Mouse (Mus musculus) layer of hippocampus, adult 6 months (tissue): Measurements from ENCODE around the gene Surf4. TPM values are rescaled to one million over a fixed set of nuclear protein-coding genes. Genes with fewer than 3 reads are reported as not detected.

ENCODE experiments used
- long read RNA-seq, 2 experiments: library from polyadenylated mRNA; unstranded; transcript quantifications; one replicate each; pipeline ENCODE4 v2.0.0; 2019 to 2020
- polyA plus RNA-seq: library from polyadenylated mRNA; unstranded; fragments of <200 nt; fragmentation: Nextera tagmentation; gene quantifications from 2 replicates; pipeline ENCODE4 v1.2.3, GENCODE M21; 2021

The Surf4 gene
- 90.1 and 99.9 TPM in 2 replicates for polyA plus RNA-seq
- long read RNA-seq, experiment 1, transcript Surf4-201 (6 exons, 3,281 nt), result major isoform, 93 of 111 reads
- long read RNA-seq, experiment 1, partial matches to known transcripts, result 8 of 111 reads
- long read RNA-seq, experiment 1, other reads (novel, unspliced or antisense), result 10 of 111 reads
- long read RNA-seq, experiment 2, transcript Surf4-201 (6 exons, 3,281 nt), result major isoform, 361 of 388 reads
- long read RNA-seq, experiment 2, partial matches to known transcripts, result 5 of 388 reads
- long read RNA-seq, experiment 2, other reads (novel, unspliced or antisense), result 22 of 388 reads

DNA sequence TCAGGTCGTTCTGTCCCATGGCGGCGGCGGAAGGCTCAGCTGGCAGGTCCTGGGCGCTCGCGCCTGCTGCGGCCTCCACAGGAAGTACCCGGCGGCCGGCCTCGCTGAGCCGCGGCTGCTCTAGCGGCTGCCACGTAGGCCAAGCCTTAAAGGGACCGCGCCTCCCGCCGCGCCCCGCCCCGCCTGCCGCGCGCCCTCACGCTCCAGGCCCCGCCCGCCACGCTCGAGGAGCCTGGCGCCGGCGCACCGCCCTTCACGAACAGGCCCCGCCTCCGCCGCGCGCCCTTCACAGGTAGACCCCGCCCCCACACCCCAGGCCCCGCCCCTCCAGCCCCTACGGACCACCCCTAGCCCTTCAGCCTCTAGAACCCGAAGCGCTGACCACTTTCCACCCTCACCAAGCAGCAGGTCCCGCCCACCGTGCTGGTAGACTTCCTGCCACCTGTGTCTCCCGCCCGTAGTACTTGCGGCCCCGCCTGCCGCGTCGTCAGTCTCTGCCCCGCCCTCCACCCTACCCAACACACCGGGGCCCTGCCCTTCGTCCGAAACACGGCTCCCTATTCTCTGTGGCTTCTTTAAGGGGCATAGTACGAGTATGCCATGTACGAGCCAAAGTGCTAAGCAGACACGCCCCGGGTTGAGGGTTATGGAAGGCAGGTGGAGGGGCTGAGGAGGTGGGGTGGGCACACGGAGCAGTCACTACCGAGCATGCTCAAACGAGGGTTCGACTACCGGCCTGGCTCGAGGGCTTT, at the start of gene Surf4, which contains the start of gene Stkld1:
TSS of gene Surf4 (minus strand) at position 625 of the 752 bp plus-strand sequence.
TSS of gene Stkld1 (plus strand) at position 744 of the 752 bp plus-strand sequence.

GRCm38 (mm10) chr2:26973116-26973515, 39.4 kb upstream of the Surf4 start, which contains the start of gene Adamts13:
Gene Adamts13 (plus strand): TSS chr2:26973416.

GRCm38 (mm10) chr2:26963923-26964723, 30.4 kb upstream of the Surf4 start, which contains the start of gene Rexo4:
Gene Rexo4 (minus strand): TSS chr2:26964386.

GRCm38 (mm10) chr2:26915927-26916728, 17.6 kb downstream of the Surf4 start, which contains the start of the genes Surf2 and Surf1:
Gene Surf2 (plus strand): TSS chr2:26916367.
Gene Surf1 (minus strand): TSS chr2:26916530.

GRCm38 (mm10) chr2:26910124-26910993, 23.4 kb downstream of the Surf4 start, which contains the start of the genes Med22 and Rpl7a:
Gene Med22 (minus strand): TSS chr2:26910677.
Gene Rpl7a (plus strand): TSS chr2:26910764.

GRCm38 (mm10) chr2:26902467-26903220, 31.1 kb downstream of the Surf4 start, which contains the start of gene Surf6:
Gene Surf6 (minus strand): TSS chr2:26902879.

Other genes with a start within 250 kb of the Surf4 start
- gene Abo, start 68.9 kb downstream of the Surf4 start, polyA plus RNA-seq, result not detected in 2 replicates
- gene Surf6, start 31.0 kb downstream of the Surf4 start, polyA plus RNA-seq, result 5.4 and 5.9 TPM in 2 replicates
- gene Med22, start 23.3 kb downstream of the Surf4 start, polyA plus RNA-seq, result 43.0 and 43.9 TPM in 2 replicates
- gene Rpl7a, start 23.2 kb downstream of the Surf4 start, polyA plus RNA-seq, result 298 and 299 TPM in 2 replicates
- gene Surf2, start 17.6 kb downstream of the Surf4 start, polyA plus RNA-seq, result 30.0 and 31.6 TPM in 2 replicates
- gene Surf1, start 17.4 kb downstream of the Surf4 start, polyA plus RNA-seq, result 150 and 152 TPM in 2 replicates
- 0.06 and 0.18 TPM in 2 replicates for gene Stkld1, start 119 bp upstream of the Surf4 start, polyA plus RNA-seq
- gene Rexo4, start 30.5 kb upstream of the Surf4 start, polyA plus RNA-seq, result 33.3 and 35.0 TPM in 2 replicates
- gene Adamts13, start 39.5 kb upstream of the Surf4 start, polyA plus RNA-seq, result 5.7 and 6.0 TPM in 2 replicates
- gene Cacfd1, start 76.0 kb upstream of the Surf4 start, polyA plus RNA-seq, result 51.1 and 52.4 TPM in 2 replicates
- gene Slc2a6, start 94.1 kb upstream of the Surf4 start, polyA plus RNA-seq, result 31.6 and 33.9 TPM in 2 replicates
- gene Mymk, start 138.3 kb upstream of the Surf4 start, polyA plus RNA-seq, result 0.36 and 0.45 TPM in 2 replicates
- gene Adamtsl2, start 145.5 kb upstream of the Surf4 start, polyA plus RNA-seq, result 22.4 and 24.9 TPM in 2 replicates
- 113 and 150 TPM in 2 replicates for gene Fam163b, start 208.6 kb upstream of the Surf4 start, polyA plus RNA-seq
- 0.10 and 0.19 TPM in 2 replicates for gene Dbh, start 231.3 kb upstream of the Surf4 start, polyA plus RNA-seq